Mouse (Mus musculus) CH12.LX (cell line): ENCODE results near the gene Arl6ip5. TPM values are rescaled to one million over a fixed set of nuclear protein-coding genes. Genes with fewer than 3 reads are reported as not detected.

Experiments
- DNase-seq: peaks from one replicate; pipeline ENCODE4 v3.0.0-alpha.2; 2013; ENCODE audit errors: extremely low read depth
- H3K27ac ChIP-seq: 2 replicates; pipeline ENCODE4 v1.5.1; 2012; ENCODE audit warnings: low read depth, mild to moderate bottlenecking, control low read depth, moderate library complexity; ENCODE audit not compliant: insufficient read depth
- H3K27me3 ChIP-seq: replicated peaks from 2 replicates; pipeline ENCODE3; 2012; ENCODE audit warnings: inconsistent platforms
- H3K36me3 ChIP-seq, 2 experiments: replicated peaks in 1 of 2; 2 replicates each; pipeline versions ENCODE3 to v1.6.1; 2012; ENCODE audit warnings: inconsistent platforms in 1 of 2, low read length in 1 of 2, mild to moderate bottlenecking in 1 of 2, mixed read lengths in 1 of 2, moderate library complexity in 1 of 2; ENCODE audit not compliant: control insufficient read depth in 1 of 2, insufficient read depth in 1 of 2
- H3K4me1 ChIP-seq, 2 experiments: 2 replicates each; pipeline ENCODE4 v1.6.1; 2012; ENCODE audit warnings: inconsistent platforms in 1 of 2, moderate library complexity in 1 of 2; ENCODE audit not compliant: insufficient read depth in 2 of 2, control insufficient read depth in 1 of 2
- H3K4me2 ChIP-seq: 2 replicates; pipeline ENCODE4 v1.6.1; 2012; ENCODE audit warnings: low read depth, mild to moderate bottlenecking, control low read depth; ENCODE audit not compliant: poor library complexity, insufficient read depth, severe bottlenecking
- H3K4me3 ChIP-seq, 3 experiments: fragments of 150-350 bp in 1 of 3; sonication (generic) in 1 of 3; replicated peaks in 1 of 3; 2 replicates each; pipeline versions ENCODE3 to v1.5.1; 2011 to 2012; ENCODE audit warnings: low read depth in 2 of 3, low read length in 2 of 3, mild to moderate bottlenecking in 2 of 3, moderate library complexity in 2 of 3, control low read depth in 1 of 3, improper control_type of control experiment in 1 of 3, inconsistent platforms in 1 of 3, mixed read lengths in 1 of 3; ENCODE audit not compliant: poor library complexity in 1 of 3
- H3K79me2 ChIP-seq: replicated peaks from 2 replicates; pipeline ENCODE4 v1.6.1; 2012; ENCODE audit warnings: mild to moderate bottlenecking, moderate library complexity; ENCODE audit not compliant: control insufficient read depth, poor library complexity, insufficient read depth, severe bottlenecking; ENCODE audit errors: extremely low read depth
- H3K9ac ChIP-seq: 2 replicates; pipeline ENCODE4 v1.6.1; 2012; ENCODE audit warnings: low read depth, mild to moderate bottlenecking, control low read depth, moderate library complexity; ENCODE audit not compliant: insufficient read depth
- H3K9me3 ChIP-seq: replicated peaks from 2 replicates; pipeline ENCODE3; 2012; ENCODE audit warnings: low read length, inconsistent platforms, mixed read lengths
- BHLHE40 ChIP-seq: IDR thresholded peaks from 2 replicates; pipeline ENCODE4 v1.6.1; 2011; ENCODE audit warnings: mild to moderate bottlenecking, low read depth, low read length, improper control_type of control experiment
- CHD1 ChIP-seq: IDR thresholded peaks from 2 replicates; pipeline ENCODE4 v1.6.1; 2012; ENCODE audit warnings: low read depth, low read length, improper control_type of control experiment, inconsistent platforms
- CHD2 ChIP-seq: IDR thresholded peaks from 2 replicates; pipeline ENCODE4 v1.6.1; 2011; ENCODE audit warnings: low read length, improper control_type of control experiment
- CTCF ChIP-seq, 2 experiments: IDR thresholded peaks in 1 of 2; conservative IDR thresholded peaks in 1 of 2; 2 replicates each; pipeline ENCODE4 v1.5.1; 2011 to 2012; ENCODE audit warnings: low read depth in 2 of 2, low read length in 2 of 2, improper control_type of control experiment in 1 of 2, inconsistent platforms in 1 of 2, mild to moderate bottlenecking in 1 of 2, moderate library complexity in 1 of 2
- E2F4 ChIP-seq: IDR thresholded peaks from 2 replicates; pipeline ENCODE4 v1.6.1; 2011; ENCODE audit warnings: low read depth, low read length, improper control_type of control experiment; ENCODE audit not compliant: insufficient replicate concordance
- ELF1 ChIP-seq: IDR thresholded peaks from 2 replicates; pipeline ENCODE4 v1.6.1; 2014; ENCODE audit warnings: low read depth, mild to moderate bottlenecking, inconsistent platforms, low read length, improper control_type of control experiment
- EP300 ChIP-seq: IDR thresholded peaks from 2 replicates; pipeline ENCODE4 v1.6.1; 2011; ENCODE audit warnings: low read length, improper control_type of control experiment
- ETS1 ChIP-seq: conservative IDR thresholded peaks from 2 replicates; pipeline ENCODE4 v1.6.1; 2012; ENCODE audit warnings: low read depth, mild to moderate bottlenecking, inconsistent platforms, low read length, improper control_type of control experiment, moderate library complexity
- GABPA ChIP-seq: IDR thresholded peaks from 2 replicates; pipeline ENCODE4 v1.6.1; 2012; ENCODE audit warnings: low read depth, low read length, improper control_type of control experiment, inconsistent platforms; ENCODE audit not compliant: insufficient replicate concordance
- HCFC1 ChIP-seq: IDR thresholded peaks from 2 replicates; pipeline ENCODE4 v1.6.1; 2012; ENCODE audit warnings: low read depth, mild to moderate bottlenecking, inconsistent platforms, low read length, improper control_type of control experiment
- IRF4 ChIP-seq: IDR thresholded peaks from 2 replicates; pipeline ENCODE4 v1.6.1; 2014; ENCODE audit warnings: low read depth, mild to moderate bottlenecking, inconsistent platforms, low read length, improper control_type of control experiment
- JUN ChIP-seq: IDR thresholded peaks from 2 replicates; pipeline ENCODE4 v1.6.1; 2011; ENCODE audit warnings: low read depth, mild to moderate bottlenecking, low read length, improper control_type of control experiment, moderate library complexity; ENCODE audit not compliant: insufficient read depth
- JUND ChIP-seq: conservative IDR thresholded peaks from 2 replicates; pipeline ENCODE4 v1.6.1; 2011; ENCODE audit warnings: low read depth, low read length, improper control_type of control experiment
- KAT2A ChIP-seq: IDR thresholded peaks from 2 replicates; pipeline ENCODE4 v1.6.1; 2012; ENCODE audit warnings: low read length, improper control_type of control experiment, inconsistent platforms; ENCODE audit not compliant: insufficient replicate concordance
- MAFK ChIP-seq: IDR thresholded peaks from 2 replicates; pipeline ENCODE4 v1.6.1; 2011; ENCODE audit warnings: low read length, improper control_type of control experiment; ENCODE audit not compliant: insufficient replicate concordance
- MAX ChIP-seq: IDR thresholded peaks from 2 replicates; pipeline ENCODE4 v1.6.1; 2011; ENCODE audit warnings: low read length, improper control_type of control experiment
- MAZ ChIP-seq: IDR thresholded peaks from 2 replicates; pipeline ENCODE4 v1.6.1; 2012; ENCODE audit warnings: low read depth, mild to moderate bottlenecking, inconsistent platforms, low read length, improper control_type of control experiment, moderate library complexity
- MEF2A ChIP-seq: IDR thresholded peaks from 2 replicates; pipeline ENCODE4 v1.6.1; 2014; ENCODE audit warnings: low read depth, mild to moderate bottlenecking, inconsistent platforms, low read length, improper control_type of control experiment, borderline replicate concordance
- MXI1 ChIP-seq: IDR thresholded peaks from 2 replicates; pipeline ENCODE4 v1.6.1; 2011; ENCODE audit warnings: mild to moderate bottlenecking, low read depth, low read length, improper control_type of control experiment
- MYC ChIP-seq: IDR thresholded peaks from 2 replicates; pipeline ENCODE4 v1.6.1; 2011; ENCODE audit warnings: low read depth, mild to moderate bottlenecking, improper control_type of control experiment, low read length
- NELFE ChIP-seq: IDR thresholded peaks from 2 replicates; pipeline ENCODE4 v1.6.1; 2011; ENCODE audit warnings: low read depth, low read length, improper control_type of control experiment
- NRF1 ChIP-seq: IDR thresholded peaks from 2 replicates; pipeline ENCODE4 v1.6.1; 2014; ENCODE audit warnings: low read depth, mild to moderate bottlenecking, inconsistent platforms, low read length, improper control_type of control experiment, moderate library complexity
- PAX5 ChIP-seq: IDR thresholded peaks from 2 replicates; pipeline ENCODE4 v1.6.1; 2012; ENCODE audit warnings: low read length, inconsistent platforms, mixed read lengths
- POLR2A ChIP-seq: IDR thresholded peaks from 2 replicates; pipeline ENCODE4 v1.6.1; 2011; ENCODE audit warnings: low read depth, mild to moderate bottlenecking, improper control_type of control experiment, low read length
- POLR2AphosphoS2 ChIP-seq: IDR thresholded peaks from 2 replicates; pipeline ENCODE4 v1.6.1; 2011; ENCODE audit warnings: low read depth, low read length, improper control_type of control experiment
- RAD21 ChIP-seq: IDR thresholded peaks from 2 replicates; pipeline ENCODE4 v1.6.1; 2011; ENCODE audit warnings: low read depth, mild to moderate bottlenecking, low read length, improper control_type of control experiment, moderate library complexity
- RCOR1 ChIP-seq: conservative IDR thresholded peaks from 2 replicates; pipeline ENCODE4 v1.6.1; 2012; ENCODE audit warnings: low read depth, mild to moderate bottlenecking, inconsistent platforms, low read length, improper control_type of control experiment
- SIN3A ChIP-seq: IDR thresholded peaks from 2 replicates; pipeline ENCODE4 v1.6.1; 2012; ENCODE audit warnings: low read length, improper control_type of control experiment, inconsistent platforms
- SMC3 ChIP-seq: IDR thresholded peaks from 2 replicates; pipeline ENCODE4 v1.6.1; 2011; ENCODE audit warnings: low read depth, low read length, improper control_type of control experiment
- TBP ChIP-seq: conservative IDR thresholded peaks from 2 replicates; pipeline ENCODE4 v1.6.1; 2011; ENCODE audit warnings: low read depth, low read length, improper control_type of control experiment
- TCF12 ChIP-seq: IDR thresholded peaks from 2 replicates; pipeline ENCODE4 v1.6.1; 2014; ENCODE audit warnings: low read depth, mild to moderate bottlenecking, inconsistent platforms, low read length, improper control_type of control experiment
- UBTF ChIP-seq: IDR thresholded peaks from 2 replicates; pipeline ENCODE4 v1.6.1; 2012; ENCODE audit warnings: low read depth, mild to moderate bottlenecking, inconsistent platforms, low read length, improper control_type of control experiment, moderate library complexity
- USF1 ChIP-seq: IDR thresholded peaks from 2 replicates; pipeline ENCODE4 v1.6.1; 2014; ENCODE audit warnings: low read depth, mild to moderate bottlenecking, inconsistent platforms, low read length, improper control_type of control experiment
- USF2 ChIP-seq: conservative IDR thresholded peaks from 2 replicates; pipeline ENCODE4 v1.6.1; 2011; ENCODE audit warnings: low read depth, low read length, improper control_type of control experiment
- ZC3H11A ChIP-seq: IDR thresholded peaks from 2 replicates; pipeline ENCODE4 v1.6.1; 2012; ENCODE audit warnings: low read depth, mild to moderate bottlenecking, inconsistent platforms, low read length, improper control_type of control experiment
- ZKSCAN1 ChIP-seq: IDR thresholded peaks from 2 replicates; pipeline ENCODE4 v1.6.1; 2012; ENCODE audit warnings: low read depth, inconsistent platforms, low read length, improper control_type of control experiment, borderline replicate concordance
- ZMIZ1 ChIP-seq: IDR thresholded peaks from 2 replicates; pipeline ENCODE4 v1.6.1; 2012; ENCODE audit warnings: low read depth, mild to moderate bottlenecking, inconsistent platforms, low read length, improper control_type of control experiment
- ZNF384 ChIP-seq: IDR thresholded peaks from 2 replicates; pipeline ENCODE4 v1.6.1; 2012; ENCODE audit warnings: low read depth, low read length, improper control_type of control experiment, inconsistent platforms
- dilution Hi-C: fragments of 300-500 bp; cut with MboI; formaldehyde crosslinking; loops from 2 replicates; pipeline ENCODE4 v1.14.3; 2020; ENCODE audit warnings: low sequenced_read_pairs; ENCODE audit not compliant: extremely low pct_unique_long_range_greater_than_20kb, extremely low pct_ligation_motif_present
- in situ Hi-C: fragments of 300-500 bp; cut with MboI; formaldehyde crosslinking; loops from 3 replicates; pipeline ENCODE4 v1.14.3; 2019; ENCODE audit warnings: low sequenced_read_pairs, low pct_ligation_motif_present, low pct_unique_long_range_greater_than_20kb, mixed read lengths
- polyA plus RNA-seq: library from polyadenylated mRNA; unstranded; fragments of >175 nt; gene quantifications from 2 replicates; pipeline ENCODE4 v1.2.1, GENCODE M21; 2012; ENCODE audit warnings: low read depth; ENCODE audit not compliant: insufficient read length
- total RNA-seq, 2 experiments: library from RNA; depleted of rRNA; stranded (reverse); fragments of 300-350 nt in 1 of 2; fragments of >200 nt in 1 of 2; gene quantifications; 2 replicates each; pipeline ENCODE4 v1.2.3; 2012 to 2014

Arl6ip5 gene
- total RNA-seq (2012; rRNA removed) (43.6 and 45.3 TPM in 2 replicates), total RNA-seq (2014; rRNA removed) (115 and 118 TPM in 2 replicates), polyA plus RNA-seq (135 and 146 TPM in 2 replicates)

GRCm38 (mm10) chr6:97210191-97210961 lies at the start of gene Arl6ip5:
Arl6ip5 (plus strand) TSS chr6:97210689.
- H3K4me1 ChIP-seq = peaks cover 9 to 70% of the 10 kb centered on the region in 2 experiments; a peak in 3 of 4 replicates
- TF ChIP-seq ZKSCAN1 = no peak
- peak; percentile 61; the same call in 1 of the 2 replicates for TF ChIP-seq JUND
- TF ChIP-seq POLR2A = peak; percentile 69
- TF ChIP-seq EP300 = no peak
- 0 out of 2 replicates have a peak, but pooled peaks have one; percentile 26 for TF ChIP-seq NELFE
- TF ChIP-seq ETS1 = peak; percentile 57; the same call in 1 of the 2 replicates
- no peak for TF ChIP-seq GABPA
- peak; percentile 19; the same call in 1 of the 2 replicates for TF ChIP-seq MXI1
- TF ChIP-seq CTCF (conservative IDR thresholded peaks at IDR 0.05 in 1 of 2, IDR thresholded peaks at IDR 0.05 in 1 of 2; ENCODE audit: low read depth in 2 of 2, low read length in 2 of 2) = no peak
- TF ChIP-seq RAD21 = no peak
- TF ChIP-seq ZNF384 = peak; percentile 97
- 0 out of 2 replicates have a peak, but pooled peaks have one; percentile 25 for TF ChIP-seq MYC
- TF ChIP-seq MEF2A = peak; percentile 74
- TF ChIP-seq HCFC1 = peak; percentile 71
- no peak for TF ChIP-seq E2F4
- no peak for TF ChIP-seq ZC3H11A
- TF ChIP-seq USF2 = no peak
- TF ChIP-seq SMC3 = no peak; the same call in 1 of the 2 replicates
- no peak for TF ChIP-seq CHD1
- no peak for TF ChIP-seq USF1
- no peak for TF ChIP-seq MAFK
- TF ChIP-seq JUN = no peak
- TF ChIP-seq PAX5 = no peak
- no peak for TF ChIP-seq CHD2
- peak; percentile 47; the same call in 1 of the 2 replicates for TF ChIP-seq ELF1
- no peak for TF ChIP-seq BHLHE40
- no peak for TF ChIP-seq KAT2A
- no peak for TF ChIP-seq NRF1
- peak; percentile 31; the same call in 1 of the 2 replicates for TF ChIP-seq MAX
- no peak for TF ChIP-seq MAZ
- TF ChIP-seq SIN3A = peak; percentile 96
- TF ChIP-seq UBTF = no peak
- TF ChIP-seq TCF12 = peak; percentile 74; the same call in 1 of the 2 replicates
- no peak for TF ChIP-seq POLR2AphosphoS2
- TF ChIP-seq ZMIZ1 = no peak
- TF ChIP-seq TBP = peak; percentile 79; the same call in 1 of the 2 replicates
- TF ChIP-seq IRF4 = peak; percentile 66; the same call in 1 of the 2 replicates
- TF ChIP-seq RCOR1 = no peak
- TF ChIP-seq, all 38 proteins: peak for 15
- Histone ChIP-seq H3K9me3 (peaks cover 8% of the 10 kb centered on the region), H3K4me2 (peak within 1 kb of the TSS; percentile 83), H3K79me2 (peaks cover 29% of the 10 kb centered on the region), H3K27me3 (no peaks in the 10 kb centered on the region), H3K9ac (peak within 1 kb of the TSS; percentile 89), H3K36me3 (peaks cover 9 to 21% of the 10 kb centered on the region in 2 experiments), H3K27ac (peak within 1 kb of the TSS; percentile 86), H3K4me3 (peak within 1 kb of the TSS; percentile 88 to 97 (median 91))
- DNase-seq = peak; percentile 96
- in situ Hi-C loops = loop anchor here (25.0 kb wide), 1 partner anchor 627 kb away; no protein-coding TSS in a partner anchor
- dilution Hi-C loops = no loop called here
